Mouse (Mus musculus): ENCODE data around the gene Podxl2. TPM values are rescaled to one million over a fixed set of nuclear protein-coding genes. Genes with fewer than 3 reads are reported as not detected.

Podxl2 gene
- 0.86 and 1.3 TPM in 2 replicates for polyA plus RNA-seq (2012; ENCODE audit: low replicate concordance)

DNA sequence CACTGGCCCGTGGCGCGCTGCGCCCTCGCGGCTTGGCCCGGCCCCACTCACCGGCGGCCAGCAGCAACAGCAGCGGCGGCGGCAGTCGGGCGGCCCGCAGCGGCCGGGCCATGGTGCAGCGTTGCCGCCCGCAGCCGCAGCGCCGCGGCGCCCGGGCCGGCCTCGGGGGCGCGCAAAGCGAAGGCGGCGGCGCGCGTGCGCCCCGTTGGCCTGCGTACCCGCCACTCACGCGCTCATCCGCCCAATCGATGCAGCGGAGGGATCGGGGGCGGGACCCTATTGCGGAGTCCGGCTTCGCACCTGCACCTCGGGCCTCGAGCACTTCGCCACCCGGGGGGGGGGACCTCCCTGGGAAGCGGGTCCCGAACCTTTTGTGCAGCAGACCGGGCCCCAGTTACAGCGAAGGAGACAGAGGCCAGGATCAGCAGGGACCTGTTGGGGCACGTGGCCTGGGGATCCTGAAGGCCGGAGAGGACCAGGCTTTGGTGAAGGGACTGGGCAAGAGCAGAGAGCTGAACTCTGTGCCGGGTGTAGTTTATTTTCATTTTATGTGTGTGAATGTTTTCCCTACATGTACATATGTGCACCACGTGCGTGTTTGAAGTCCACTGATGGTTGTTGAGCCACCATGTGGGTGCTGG lies at the start of gene Podxl2:
Podxl2 (minus strand) TSS at position 177 of the 641 bp plus-strand sequence.

DNA sequence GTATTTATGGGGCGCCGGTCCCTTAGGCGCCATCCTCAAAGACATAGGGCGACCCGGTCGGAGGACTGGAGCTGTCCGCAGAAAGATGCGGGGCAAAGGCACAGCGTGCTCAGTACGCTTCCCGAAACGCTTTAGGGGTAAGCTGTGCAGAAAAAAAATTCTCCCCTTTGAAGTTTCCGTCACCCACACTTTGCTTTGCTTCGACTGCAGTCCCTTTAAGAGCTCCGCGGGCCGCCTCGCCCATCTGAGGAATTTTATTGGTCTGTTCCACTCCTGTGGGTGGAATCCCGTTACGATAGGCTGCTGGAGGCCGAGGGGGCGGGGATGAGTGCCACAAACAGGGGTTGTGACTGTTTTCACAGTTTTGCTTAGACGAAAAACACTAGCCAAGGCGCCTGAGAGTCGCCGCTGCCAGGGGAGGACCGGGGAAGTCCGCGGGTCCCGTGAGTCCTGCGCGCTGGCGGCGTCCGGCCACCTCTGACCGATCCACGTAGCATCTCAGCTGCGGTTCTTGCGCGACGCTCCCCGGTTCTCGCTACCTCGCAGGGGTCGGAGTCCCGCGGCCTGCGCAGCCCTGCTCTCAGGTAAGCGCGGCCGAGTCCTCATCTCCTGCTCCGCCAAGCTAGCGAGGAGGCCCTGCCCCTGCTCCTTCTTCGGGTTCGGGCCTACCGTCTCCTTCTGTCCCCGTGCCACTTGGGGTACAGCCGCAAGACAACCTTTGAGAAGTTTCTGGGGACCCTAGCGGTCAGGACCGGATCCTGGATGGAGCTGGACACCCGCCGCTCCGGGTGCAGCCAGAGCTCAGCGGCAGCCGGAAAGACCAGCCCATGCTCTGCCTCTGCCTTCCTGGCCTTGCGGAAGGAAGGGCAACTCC lies 27.3 kb upstream of the Podxl2 start, which contains the start of gene Tpra1:
Tpra1 (plus strand) TSS at position 305 of the 874 bp plus-strand sequence.

GRCm38 (mm10) chr6:88898534-88899048 lies 23.7 kb upstream of the Podxl2 start, which contains the start of gene Mcm2:
Mcm2 (minus strand) TSS chr6:88898780.

DNA sequence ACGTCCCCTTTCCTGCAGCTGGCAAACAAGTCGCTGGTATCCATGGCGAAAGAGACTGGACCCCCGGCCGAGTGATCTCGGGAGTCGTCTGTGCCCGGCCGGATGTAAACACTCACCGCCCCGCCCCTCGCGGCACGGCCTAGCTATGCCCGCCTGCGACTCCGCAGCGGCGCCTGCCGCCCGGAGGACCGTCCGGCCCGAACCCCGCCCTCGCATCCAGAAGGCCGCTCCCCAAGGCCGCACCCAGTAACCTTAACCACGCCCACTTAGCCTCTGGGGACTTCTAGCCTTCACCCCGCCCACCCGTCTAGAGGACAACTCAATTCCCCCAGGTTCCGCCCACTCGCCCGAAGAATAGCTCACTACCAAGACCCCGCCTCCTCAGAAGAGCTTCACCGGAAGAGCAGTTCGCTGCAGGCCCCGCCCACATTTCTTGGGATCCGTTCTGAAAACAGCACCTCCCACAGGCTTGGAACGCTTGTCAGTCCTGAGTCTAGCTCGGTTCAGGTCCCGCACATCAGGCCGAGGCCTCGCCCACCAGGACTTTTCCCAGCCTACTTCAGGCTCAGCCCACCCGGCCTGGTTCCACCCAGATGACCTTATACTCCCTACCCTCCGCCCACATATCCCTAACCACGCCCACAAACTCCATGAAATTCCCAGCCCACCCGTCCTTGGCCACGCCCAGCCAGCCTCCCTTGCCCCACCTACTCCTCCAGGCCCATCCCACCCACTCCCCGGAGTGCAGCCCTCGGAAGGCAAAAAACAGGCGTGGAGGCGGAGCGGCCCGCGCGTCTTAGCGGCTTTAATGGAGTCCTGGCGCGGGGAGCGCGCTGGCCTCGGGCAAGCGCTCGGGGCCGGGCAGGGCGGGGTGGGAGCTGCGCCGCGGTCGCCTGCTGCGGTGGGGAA lies 32.8 kb downstream of the Podxl2 start, which contains the start of gene Abtb1:
Abtb1 (minus strand) TSS at position 204 of the 909 bp plus-strand sequence.

Other genes with a start within 250 kb of the Podxl2 start
- gene Kbtbd12, start 237.1 kb downstream of the Podxl2 start, polyA plus RNA-seq (2012; ENCODE audit: low replicate concordance): 0.11 and 0.28 TPM in 2 replicates
- gene Mgll, start 150.6 kb downstream of the Podxl2 start, polyA plus RNA-seq (2012; ENCODE audit: low replicate concordance): 6.2 and 19.7 TPM in 2 replicates
- gene Abtb1, start 33.1 kb downstream of the Podxl2 start, polyA plus RNA-seq (2012; ENCODE audit: low replicate concordance): 51.5 and 60.5 TPM in 2 replicates
- gene Mcm2, start 23.7 kb upstream of the Podxl2 start, polyA plus RNA-seq (2012; ENCODE audit: low replicate concordance): 127 and 204 TPM in 2 replicates
- gene Tpra1, start 27.2 kb upstream of the Podxl2 start, polyA plus RNA-seq (2012; ENCODE audit: low replicate concordance): 167 and 235 TPM in 2 replicates

All from hematopoietic multipotent progenitor cell, adult 10-12 weeks (in vitro differentiated cells).